Mouse (Mus musculus) heart, embryonic 15.5 days (tissue): ENCODE measurements around the gene Lima1. TPM values are rescaled to one million over a fixed set of nuclear protein-coding genes. Genes with fewer than 3 reads are reported as not detected.
A peak's percentile ranks its signal among the peaks of the same experiment; 100 is the strongest.

Source experiments
- ATAC-seq: fragments of 200-750 bp; cut with Nextera tagmentation; replicated peaks from 2 replicates; pipeline ENCODE4 v1.8.0; 2017; ENCODE audit warnings: low read depth, moderate TSS enrichment; ENCODE audit not compliant: insufficient number of reproducible peaks, insufficient read depth, low FRiP score
- H3K27ac ChIP-seq: fragments of 300-500 bp; sonication (generic); 2 replicates; pipeline ENCODE4 v1.5.1; 2015; ENCODE audit warnings: mild to moderate bottlenecking, inconsistent platforms
- H3K27me3 ChIP-seq: fragments of 300-500 bp; sonication (generic); 2 replicates; pipeline ENCODE4 v1.6.1; 2015; ENCODE audit warnings: inconsistent platforms
- H3K36me3 ChIP-seq: fragments of 300-500 bp; sonication (generic); 2 replicates; pipeline ENCODE4 v1.6.1; 2015; ENCODE audit warnings: mild to moderate bottlenecking, inconsistent platforms
- H3K4me1 ChIP-seq: fragments of 300-500 bp; sonication (generic); replicated peaks from 2 replicates; pipeline ENCODE4 v1.6.1; 2015; ENCODE audit warnings: inconsistent platforms
- H3K4me2 ChIP-seq: fragments of 300-500 bp; sonication (generic); 2 replicates; pipeline ENCODE4 v1.6.1; 2015; ENCODE audit warnings: inconsistent platforms, mild to moderate bottlenecking, moderate library complexity
- H3K4me3 ChIP-seq: fragments of 300-500 bp; sonication (generic); 2 replicates; pipeline ENCODE4 v1.5.1; 2015; ENCODE audit warnings: mild to moderate bottlenecking, inconsistent platforms
- H3K9ac ChIP-seq: fragments of 300-500 bp; sonication (generic); 2 replicates; pipeline ENCODE4 v1.6.1; 2015; ENCODE audit warnings: mild to moderate bottlenecking, inconsistent platforms
- H3K9me3 ChIP-seq: fragments of 300-500 bp; sonication (generic); replicated peaks from 2 replicates; pipeline ENCODE4 v1.6.1; 2016; ENCODE audit warnings: inconsistent platforms
- WGBS: fragments of 180-500 bp; shearing (Covaris S2); methylation state at CpG from one replicate; pipeline ENCODE4 v1.1.7; 2015; ENCODE audit warnings: mixed read lengths; 5-methylcytosine and 5-hydroxymethylcytosine counted together
- polyA plus RNA-seq: library from polyadenylated mRNA; unstranded; fragments of >200 nt; fragmentation: Nextera tagmentation; extraction: Ambion mirVana; gene quantifications from 2 replicates; pipeline ENCODE4 v1.2.1, GENCODE M21; 2015

The Lima1 gene
- polyA plus RNA-seq, 1 experiment from 2014 or later: 17.9 TPM

GRCm38 (mm10) chr15:99772277-99772880, 102.9 kb downstream of the Lima1 start:
- H3K4me2 ChIP-seq: peak overlapping the region; percentile 91
- H3K4me1 ChIP-seq: peaks cover 12% of the 10 kb centered on the region
- peak overlapping the region; percentile 85 for H3K4me3 ChIP-seq
- peak overlapping the region; percentile 86 for H3K27ac ChIP-seq
- H3K27me3 ChIP-seq: no peaks in the 10 kb centered on the region
- no peaks in the 10 kb centered on the region for H3K9me3 ChIP-seq
- ATAC-seq: peak; percentile 98
- no peaks in the 10 kb centered on the region for H3K36me3 ChIP-seq
- under 1% methylated on average over 41 of the region's 41 CpGs for WGBS
- H3K9ac ChIP-seq: peak overlapping the region; percentile 79

- H3K27me3 ChIP-seq: no peaks in the 10 kb centered on the region
- peak overlapping the region; percentile 86 for H3K27ac ChIP-seq
- peak overlapping the region; percentile 91 for H3K4me2 ChIP-seq
- H3K9ac ChIP-seq: peak overlapping the region; percentile 79
- H3K4me3 ChIP-seq: peak overlapping the region; percentile 85
- ATAC-seq: peak; percentile 79
- peaks cover 12% of the 10 kb centered on the region for H3K4me1 ChIP-seq
- WGBS: under 1% methylated on average over 59 of the region's 59 CpGs
- H3K36me3 ChIP-seq: no peaks in the 10 kb centered on the region
- no peaks in the 10 kb centered on the region for H3K9me3 ChIP-seq
Measured at GRCm38 (mm10) chr15:99771601-99772276, 103.5 kb downstream of the Lima1 start.

DNA sequence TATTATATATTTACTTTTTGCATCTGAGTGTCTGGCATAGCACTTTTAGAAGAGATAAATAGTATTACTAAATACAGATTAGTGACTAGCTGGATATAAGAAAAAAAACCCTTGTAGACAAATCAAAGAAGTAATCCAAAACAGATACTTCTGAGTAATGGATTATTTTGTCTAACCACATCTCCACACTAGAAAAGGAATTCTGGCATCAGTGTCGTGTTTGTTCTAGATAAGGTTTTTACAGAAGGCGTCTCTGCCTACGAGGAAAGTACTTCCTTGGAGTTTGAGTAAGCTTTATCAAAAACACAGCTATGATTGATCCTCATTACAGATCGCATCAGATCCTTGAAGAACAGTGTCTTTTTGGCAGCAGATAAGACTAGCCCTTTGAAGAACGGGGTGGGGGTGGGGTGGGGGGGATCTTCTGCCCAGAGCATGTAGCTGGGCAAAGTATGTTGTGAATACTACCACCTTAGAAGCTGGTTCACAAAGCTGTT, 104.2 kb downstream of the Lima1 start:
- 10% methylated on average over 5 of the region's 5 CpGs for WGBS
- peak overlapping the region; percentile 85 for H3K4me3 ChIP-seq
- H3K9ac ChIP-seq: peak overlapping the region; percentile 79
- H3K9me3 ChIP-seq: no peaks in the 10 kb centered on the region
- peaks cover 12% of the 10 kb centered on the region for H3K4me1 ChIP-seq
- H3K4me2 ChIP-seq: peak overlapping the region; percentile 91
- H3K27ac ChIP-seq: peak overlapping the region; percentile 86
- ATAC-seq: no peak
- H3K27me3 ChIP-seq: no peaks in the 10 kb centered on the region
- H3K36me3 ChIP-seq: no peaks in the 10 kb centered on the region

DNA sequence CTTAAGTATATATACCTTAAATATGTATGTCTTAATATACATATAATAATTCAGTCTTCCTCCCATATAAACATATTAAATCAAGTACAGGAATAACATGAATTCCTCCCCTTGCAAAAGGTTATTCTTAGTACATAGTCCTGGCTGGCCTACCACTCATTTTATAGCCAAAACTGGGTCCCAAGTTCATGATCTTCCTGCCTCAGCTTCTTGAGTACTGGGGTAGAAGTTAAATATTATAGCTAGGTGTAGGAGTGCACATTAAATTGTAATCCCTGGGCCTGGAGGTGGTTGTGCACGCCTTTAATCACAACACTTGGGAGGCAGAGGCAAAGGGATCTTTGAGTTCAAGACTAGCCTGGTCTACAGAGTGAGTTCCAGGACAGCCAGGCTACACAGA, 106.5 kb downstream of the Lima1 start:
- WGBS: 92% methylated on average over 1 of the region's 1 CpGs
- H3K27me3 ChIP-seq: no peaks in the 10 kb centered on the region

DNA sequence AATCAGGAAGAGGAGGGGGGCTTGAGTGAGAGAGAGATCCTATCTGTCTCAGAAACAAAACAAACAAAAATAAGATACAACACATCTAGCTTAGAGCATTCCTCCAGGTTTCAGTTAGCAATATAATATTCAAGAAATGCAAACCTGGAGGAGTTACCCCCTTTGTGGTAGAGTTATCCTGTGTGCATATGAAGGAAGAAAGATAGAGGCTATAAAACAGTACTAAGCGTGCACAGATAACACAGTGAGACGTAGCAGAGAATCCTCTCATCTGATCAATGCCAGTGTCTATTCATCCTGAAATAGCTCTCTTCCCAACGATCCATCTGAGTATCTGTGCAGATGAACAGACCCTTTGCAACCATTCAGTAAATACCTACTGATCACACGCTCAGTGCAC, 107.8 kb downstream of the Lima1 start:
- WGBS: 77% methylated on average over 4 of the region's 4 CpGs
- Histone ChIP-seq H3K27ac (no peak overlapping the region), H3K27me3 (no peaks in the 10 kb centered on the region), H3K9ac (no peak overlapping the region), H3K4me1 (peaks cover 12% of the 10 kb centered on the region), H3K4me2 (no peak overlapping the region), H3K9me3 (no peaks in the 10 kb centered on the region), H3K36me3 (peaks cover 4% of the 10 kb centered on the region; the same call in 1 of the 2 replicates), H3K4me3 (no peak overlapping the region)
- no peak for ATAC-seq

More for the DNA sequence above, 106.5 kb downstream of the Lima1 start:
- Histone ChIP-seq H3K36me3 (peaks cover 4% of the 10 kb centered on the region; the same call in 1 of the 2 replicates), H3K27ac (no peak overlapping the region), H3K4me2 (no peak overlapping the region), H3K9me3 (no peaks in the 10 kb centered on the region), H3K4me3 (no peak overlapping the region), H3K4me1 (peaks cover 12% of the 10 kb centered on the region), H3K9ac (no peak overlapping the region)
- ATAC-seq: no peak

DNA sequence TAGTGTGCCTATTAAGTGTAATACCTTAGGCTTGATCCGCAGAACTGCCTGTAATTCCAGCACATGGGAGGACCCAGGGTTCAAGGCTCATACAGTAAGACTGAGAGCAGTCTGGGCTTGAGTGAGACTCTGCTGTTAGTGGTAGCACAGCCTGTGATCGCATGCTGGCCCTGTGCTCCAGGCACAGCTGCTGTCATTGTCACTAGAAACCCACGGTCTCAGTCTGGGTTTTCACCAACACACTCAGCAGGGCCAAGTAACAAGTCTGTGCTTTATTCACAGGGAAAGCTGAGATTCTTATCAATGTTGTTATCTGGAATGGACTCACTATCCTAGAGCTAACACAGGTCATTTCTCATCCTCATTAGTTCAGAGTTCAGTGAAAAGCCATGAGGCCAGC, 121.1 kb downstream of the Lima1 start:
- H3K27me3 ChIP-seq: no peaks in the 10 kb centered on the region
- no peaks in the 10 kb centered on the region for H3K4me1 ChIP-seq
- no peak for ATAC-seq
- H3K4me3 ChIP-seq: no peak overlapping the region
- H3K9me3 ChIP-seq: no peaks in the 10 kb centered on the region
- no peak overlapping the region for H3K27ac ChIP-seq
- peaks cover 7% of the 10 kb centered on the region; the same call in 1 of the 2 replicates for H3K36me3 ChIP-seq
- 66% methylated on average over 3 of the region's 3 CpGs for WGBS
- no peak overlapping the region for H3K9ac ChIP-seq
- no peak overlapping the region for H3K4me2 ChIP-seq

GRCm38 (mm10) chr15:99740229-99740628, 135.0 kb downstream of the Lima1 start:
- Histone ChIP-seq H3K36me3 (peaks cover 54% of the 10 kb centered on the region), H3K4me3 (no peak overlapping the region), H3K9ac (no peak overlapping the region), H3K9me3 (no peaks in the 10 kb centered on the region), H3K4me2 (no peak overlapping the region), H3K4me1 (no peaks in the 10 kb centered on the region), H3K27me3 (no peaks in the 10 kb centered on the region), H3K27ac (no peak overlapping the region)
- ATAC-seq: no peak
- 88% methylated on average over 4 of the region's 4 CpGs for WGBS

GRCm38 (mm10) chr15:99736675-99737074, 138.6 kb downstream of the Lima1 start:
- no peak overlapping the region for H3K4me2 ChIP-seq
- no peaks in the 10 kb centered on the region for H3K4me1 ChIP-seq
- peaks cover 58% of the 10 kb centered on the region for H3K36me3 ChIP-seq
- no peaks in the 10 kb centered on the region for H3K27me3 ChIP-seq
- no peaks in the 10 kb centered on the region for H3K9me3 ChIP-seq
- H3K4me3 ChIP-seq: no peak overlapping the region
- H3K9ac ChIP-seq: no peak overlapping the region
- no peak for ATAC-seq
- H3K27ac ChIP-seq: no peak overlapping the region
- 72% methylated on average over 11 of the region's 11 CpGs for WGBS

DNA sequence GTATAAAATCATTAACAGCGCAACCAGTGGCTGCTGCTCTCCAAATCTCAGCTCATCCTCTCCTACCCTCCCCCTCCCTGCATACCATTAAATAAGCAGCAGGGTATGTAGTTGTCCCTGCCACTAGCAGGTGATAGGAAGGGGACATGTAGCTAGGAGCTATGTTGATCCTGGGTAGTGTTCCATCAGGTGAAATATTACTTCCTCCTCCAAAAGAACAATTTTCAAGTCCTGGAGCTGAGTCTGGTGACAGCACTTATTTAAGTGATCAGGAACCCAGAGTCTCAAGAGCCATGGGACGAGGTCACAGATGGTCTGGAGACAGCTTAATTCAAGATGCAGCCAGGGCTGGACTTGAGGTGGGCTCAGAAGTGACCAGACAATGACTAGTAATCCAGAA, 139.6 kb downstream of the Lima1 start:
- H3K27ac ChIP-seq: no peak overlapping the region
- peaks cover 52% of the 10 kb centered on the region for H3K36me3 ChIP-seq
- no peaks in the 10 kb centered on the region for H3K4me1 ChIP-seq
- H3K9me3 ChIP-seq: no peaks in the 10 kb centered on the region
- no peak for ATAC-seq
- no peak overlapping the region for H3K4me3 ChIP-seq
- 84% methylated on average over 2 of the region's 2 CpGs for WGBS
- H3K4me2 ChIP-seq: no peak overlapping the region
- no peaks in the 10 kb centered on the region for H3K27me3 ChIP-seq
- H3K9ac ChIP-seq: no peak overlapping the region

DNA sequence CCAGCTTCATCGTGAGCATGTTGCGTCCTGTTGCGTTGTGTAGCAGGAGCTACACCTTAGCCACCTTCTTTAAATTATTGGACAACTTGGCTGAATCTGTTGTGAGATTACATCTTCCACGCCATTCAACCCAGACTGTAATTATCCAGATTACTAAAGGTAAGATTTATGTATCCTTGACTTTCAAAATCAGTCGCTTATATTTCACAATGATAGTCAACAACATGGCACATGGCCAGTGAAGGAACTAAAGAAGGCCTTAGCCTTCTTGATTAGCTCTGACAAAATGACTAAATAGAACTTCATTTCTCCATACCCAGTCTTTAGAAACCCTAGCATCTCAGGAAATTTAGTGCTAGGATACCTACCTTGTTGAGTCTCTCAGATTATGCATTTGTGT, 142.1 kb downstream of the Lima1 start:
- peaks cover 48% of the 10 kb centered on the region for H3K36me3 ChIP-seq
- no peak overlapping the region for H3K4me2 ChIP-seq
- 0 out of 2 replicates have a peak, but pooled peaks cover 4% of the 10 kb centered on the region for H3K9me3 ChIP-seq
- no peak overlapping the region for H3K27ac ChIP-seq
- H3K4me3 ChIP-seq: no peak overlapping the region
- ATAC-seq: no peak
- 95% methylated on average over 5 of the region's 5 CpGs for WGBS
- no peaks in the 10 kb centered on the region for H3K4me1 ChIP-seq
- no peaks in the 10 kb centered on the region for H3K27me3 ChIP-seq
- H3K9ac ChIP-seq: no peak overlapping the region

DNA sequence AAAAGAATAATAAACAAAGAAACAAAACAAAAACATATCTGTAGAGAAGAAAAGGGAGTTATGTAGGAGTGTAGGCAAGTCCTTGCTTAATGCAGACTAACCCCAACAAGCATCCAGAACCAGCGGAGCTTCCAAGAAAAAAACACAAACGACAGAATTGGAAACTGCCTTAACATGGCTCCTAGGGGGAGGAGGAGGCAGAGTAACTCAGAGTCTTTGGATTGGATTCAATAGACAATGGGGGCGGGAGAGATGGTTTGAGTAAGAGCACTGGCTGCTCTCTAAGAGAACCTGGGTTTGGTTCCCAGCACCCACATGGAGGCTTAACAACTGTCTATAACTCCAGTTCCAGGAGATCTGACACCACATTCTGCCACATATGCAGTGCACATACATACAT, 143.6 kb downstream of the Lima1 start:
- Histone ChIP-seq H3K4me1 (peaks cover 2% of the 10 kb centered on the region), H3K36me3 (peaks cover 45% of the 10 kb centered on the region), H3K27me3 (no peaks in the 10 kb centered on the region), H3K27ac (no peak overlapping the region), H3K4me3 (no peak overlapping the region), H3K4me2 (no peak overlapping the region), H3K9ac (no peak overlapping the region), H3K9me3 (0 out of 2 replicates have a peak, but pooled peaks cover 4% of the 10 kb centered on the region)
- no peak for ATAC-seq
- WGBS: 88% methylated on average over 3 of the region's 3 CpGs
